Mouse (Mus musculus) left cerebral cortex, postnatal 25 days (tissue): ENCODE measurements around the gene Itga2. TPM values are rescaled to one million over a fixed set of nuclear protein-coding genes. Genes with fewer than 3 reads are reported as not detected.

Experiments
- DNase-seq, 2 experiments: peaks; one replicate each; pipeline ENCODE4 v3.0.0; 2022; ENCODE audit warnings: low spot score in 2 of 2, mixed read lengths in 1 of 2
- intact Hi-C: fragments of 180-260 bp; cut with DNase I; formaldehyde crosslinking; loops from one replicate; pipeline ENCODE4 v1.15.1; 2025
- total RNA-seq, 2 experiments: library from RNA; stranded (reverse); gene quantifications; 2 replicates each; pipeline ENCODE4 v1.2.3; 2021

The Itga2 gene
- total RNA-seq, 2 experiments from 2014 or later: 0.05 to 0.07 TPM

DNA sequence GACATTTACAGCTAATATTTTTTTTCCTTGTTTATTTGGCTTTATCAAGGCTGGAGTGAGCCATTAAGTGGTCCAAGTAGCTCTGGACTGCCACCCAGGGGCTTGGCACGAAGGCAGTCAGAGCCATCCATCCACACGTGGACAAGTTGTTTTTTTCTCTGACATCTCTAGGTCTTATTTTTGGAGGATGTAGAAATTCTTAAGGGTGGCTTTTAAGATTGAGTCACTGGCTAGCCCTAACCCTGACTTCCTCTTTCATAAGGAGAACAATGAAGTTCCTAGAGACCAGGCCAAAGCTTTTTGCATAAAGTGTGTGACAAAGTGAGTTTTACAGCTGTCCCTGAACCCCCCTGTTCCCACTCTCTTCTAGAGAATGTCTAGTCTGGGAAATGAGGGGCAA lies 97.3 kb downstream of the Itga2 start:
- intact Hi-C loops: no loop called here
- no peak for DNase-seq

DNA sequence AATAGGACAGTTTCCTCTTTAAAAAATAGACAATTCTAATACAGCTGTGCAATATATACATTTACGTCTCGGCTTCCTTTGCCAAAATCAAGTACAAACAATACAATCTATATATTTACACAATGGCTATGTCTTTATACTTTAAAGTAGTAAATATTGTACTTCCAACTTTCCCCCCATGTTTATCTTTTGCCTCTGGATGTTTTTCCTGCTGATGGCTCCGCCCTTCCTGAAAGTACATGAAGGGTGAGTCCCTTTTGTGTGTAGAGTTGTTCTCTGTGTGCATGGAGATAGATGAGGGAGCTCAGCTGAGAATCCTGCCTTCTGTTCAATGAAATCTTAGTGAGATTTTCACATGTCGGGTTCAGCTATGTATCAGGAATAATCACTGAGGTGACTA lies 98.5 kb downstream of the Itga2 start:
- intact Hi-C loops: no loop called here
- no peak for DNase-seq

DNA sequence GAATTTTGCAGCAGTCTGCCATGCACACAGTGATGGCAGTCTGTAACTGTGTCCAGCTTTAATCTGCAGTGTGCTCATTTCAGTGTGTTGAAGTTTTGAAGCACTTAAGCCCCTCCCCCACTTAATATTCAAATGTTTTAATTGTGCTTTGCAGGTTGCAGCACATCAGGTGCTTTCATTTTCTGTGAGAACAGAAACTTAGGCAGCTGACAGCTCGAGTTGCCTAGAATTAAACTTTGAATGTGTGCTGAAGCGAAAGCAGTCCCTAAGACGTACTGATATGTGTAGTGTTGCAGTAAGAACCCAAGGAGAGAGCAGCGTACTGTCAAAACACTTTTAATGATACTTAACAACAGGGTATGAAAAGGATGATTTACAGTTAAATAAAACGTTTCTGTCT lies 99.1 kb downstream of the Itga2 start:
- intact Hi-C loops: no loop called here
- DNase-seq: no peak

DNA sequence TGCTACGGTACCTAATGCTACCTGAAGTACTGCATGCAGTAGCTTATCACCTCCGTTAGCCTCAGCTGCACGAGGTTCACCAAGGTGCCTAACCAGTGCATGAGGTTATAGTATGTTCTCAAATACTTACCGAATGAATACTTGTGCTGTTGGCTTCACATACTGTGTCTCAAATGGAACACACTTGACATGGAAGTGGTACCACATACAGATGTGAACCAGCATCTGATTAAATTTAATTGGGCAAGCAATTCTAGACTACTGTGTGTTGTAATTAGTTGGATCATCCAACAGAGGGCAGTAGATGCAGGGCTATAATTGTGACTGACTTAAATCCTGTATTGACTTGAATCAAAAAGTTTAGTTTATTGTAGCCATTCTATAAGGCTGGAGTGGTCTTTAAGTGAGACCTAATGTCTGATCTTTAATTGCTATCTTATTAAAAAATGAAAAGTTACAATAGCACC lies 100.5 kb downstream of the Itga2 start:
- peak in 1 of 2 experiments; percentile 16 for DNase-seq
- intact Hi-C loops: loop anchor here (1.0 kb wide), 1 partner anchor 133 kb away; no protein-coding TSS in a partner anchor

DNA sequence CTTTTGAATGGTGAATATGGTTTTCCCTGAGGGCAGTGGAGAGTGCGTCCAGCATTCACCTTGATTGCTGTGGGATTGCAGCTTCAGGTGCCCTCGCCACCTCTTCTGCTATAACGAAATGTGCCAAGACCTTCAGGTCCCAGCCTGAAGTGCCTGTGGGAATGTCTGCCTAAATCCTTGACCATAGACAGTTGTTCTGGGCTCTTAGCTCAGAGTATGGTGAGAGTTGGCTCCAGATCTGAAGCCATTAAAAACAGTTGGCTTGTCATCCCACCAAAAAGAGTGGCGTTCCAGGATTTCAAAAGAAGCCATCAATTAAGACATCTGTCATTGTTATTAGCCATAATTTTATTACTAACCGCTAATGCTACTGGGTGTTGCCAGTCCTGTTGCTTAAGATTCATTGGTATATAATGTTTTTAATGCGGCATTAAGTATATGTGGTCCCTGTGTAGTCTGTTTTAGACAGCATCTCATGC lies 106.5 kb downstream of the Itga2 start:
- DNase-seq: no peak
- intact Hi-C loops: no loop called here

DNA sequence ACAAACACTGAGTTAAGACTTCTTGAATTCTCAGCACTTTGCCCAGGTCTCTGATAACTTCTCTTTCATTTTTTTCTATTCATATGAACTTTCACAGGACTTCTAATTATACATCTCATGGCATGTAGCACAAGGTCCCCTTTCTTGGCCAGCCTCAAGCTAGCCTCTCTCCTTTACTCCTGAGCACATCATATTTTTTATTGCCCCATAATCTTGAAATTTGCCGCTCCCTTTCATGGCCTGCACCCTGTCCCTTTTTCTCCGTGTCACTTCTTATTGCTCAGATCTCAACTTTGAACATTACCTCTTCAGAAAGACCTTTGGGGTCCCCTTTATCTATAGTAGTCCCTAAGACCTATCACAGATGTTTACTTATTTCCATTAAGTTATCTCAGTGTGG lies 109.0 kb downstream of the Itga2 start:
- intact Hi-C loops: no loop called here
- DNase-seq: no peak

DNA sequence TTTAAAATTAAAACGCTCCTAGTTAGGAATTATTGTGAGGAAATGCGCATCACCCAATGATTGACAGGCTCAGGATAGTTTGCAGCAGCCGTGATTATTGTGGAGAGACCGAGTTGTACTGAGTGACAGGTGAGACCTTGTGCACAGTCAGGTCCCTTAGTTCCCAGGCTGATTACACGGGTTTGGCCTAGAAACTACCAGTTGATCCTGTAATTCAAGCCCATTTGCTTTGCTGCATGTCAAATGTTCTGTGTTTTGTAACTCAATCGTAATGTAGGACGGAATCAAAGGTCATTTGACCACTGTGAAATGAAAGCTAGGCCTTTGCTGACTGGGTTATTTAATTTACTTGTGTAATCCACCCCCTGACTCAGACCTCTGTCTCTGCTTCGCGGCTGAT lies 113.4 kb downstream of the Itga2 start:
- DNase-seq: peak; percentile 9 to 23
- intact Hi-C loops: no loop called here

DNA sequence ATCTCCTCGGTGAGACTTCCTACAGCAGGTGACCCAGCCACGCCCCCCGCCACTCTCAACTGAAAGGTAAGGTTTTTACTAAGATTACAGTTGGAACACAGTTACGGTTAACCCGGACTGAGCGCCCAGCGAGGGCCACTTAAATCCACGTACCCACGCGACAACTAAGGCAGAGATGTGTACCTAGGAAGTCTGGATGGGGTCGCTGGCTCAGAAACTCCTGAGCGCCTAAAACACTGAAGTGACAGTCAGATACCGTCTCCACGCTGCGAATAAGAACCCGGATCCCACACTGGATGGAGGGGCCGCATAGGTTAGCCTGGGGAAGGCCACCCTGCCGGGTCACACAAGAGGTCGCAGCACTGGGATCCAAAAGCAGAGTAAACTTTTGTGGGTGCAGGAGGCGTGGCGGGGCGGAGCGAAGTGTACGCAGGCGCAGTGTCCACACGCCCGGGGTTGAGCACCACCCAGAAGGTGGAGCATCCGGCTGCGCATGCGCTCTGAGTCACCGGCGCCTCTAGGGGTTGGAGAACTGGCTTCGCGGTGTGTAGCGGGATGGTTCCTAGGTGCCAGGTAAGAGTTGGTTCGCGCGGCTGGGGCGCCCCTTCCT lies 114.0 kb downstream of the Itga2 start, which contains the start of gene Mocs2:
TSS of gene Mocs2 (plus strand) at position 486 of the 610 bp plus-strand sequence.
- intact Hi-C loops: no loop called here
- peak; percentile 89 to 91 for DNase-seq

DNA sequence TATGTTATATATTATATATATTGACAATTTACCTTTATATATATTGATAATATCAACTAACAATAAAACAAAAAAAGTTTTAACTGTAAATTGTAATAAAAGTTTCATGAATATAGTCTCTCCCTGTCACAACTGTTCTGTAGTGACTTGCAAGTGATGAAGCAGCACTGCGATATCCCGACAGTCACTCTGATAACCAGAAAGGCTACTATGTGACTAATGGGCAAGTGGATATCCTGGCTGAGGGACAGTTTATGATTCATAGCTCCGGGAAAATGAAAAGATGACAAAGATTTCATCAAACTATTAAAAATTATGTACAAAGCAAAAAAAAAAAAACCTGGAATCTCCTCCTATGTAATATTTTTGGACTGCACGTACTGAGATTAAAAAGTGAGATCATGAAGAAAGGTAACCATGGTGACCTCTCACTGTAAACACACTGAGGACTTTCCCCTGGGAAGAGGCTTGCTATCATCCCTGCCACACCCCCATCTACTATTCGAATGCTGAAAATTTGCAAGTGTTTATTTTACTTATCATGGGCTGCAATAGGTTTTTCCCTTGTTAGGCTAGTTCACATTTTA lies 122.2 kb downstream of the Itga2 start:
- no peak for DNase-seq
- intact Hi-C loops: no loop called here

DNA sequence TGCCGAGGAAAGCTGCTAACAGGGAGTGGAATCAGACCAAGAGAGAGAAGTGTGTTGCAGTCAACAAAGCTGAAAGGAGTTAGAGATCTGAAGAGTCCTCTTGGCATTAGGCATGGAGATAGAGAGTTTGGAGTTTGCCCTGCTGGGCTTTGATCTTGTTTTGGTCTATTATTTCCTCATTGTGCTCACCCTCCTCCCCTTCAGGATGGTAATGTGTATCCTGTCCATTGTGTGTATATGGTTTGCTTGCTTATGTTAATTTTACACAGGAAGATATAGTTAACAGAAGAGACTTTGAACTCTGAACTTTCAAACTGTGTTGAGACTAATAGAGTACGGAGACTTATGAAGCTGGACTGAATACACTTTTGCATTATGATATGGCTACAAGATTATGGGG lies 128.9 kb downstream of the Itga2 start:
- no peak for DNase-seq
- intact Hi-C loops: no loop called here

DNA sequence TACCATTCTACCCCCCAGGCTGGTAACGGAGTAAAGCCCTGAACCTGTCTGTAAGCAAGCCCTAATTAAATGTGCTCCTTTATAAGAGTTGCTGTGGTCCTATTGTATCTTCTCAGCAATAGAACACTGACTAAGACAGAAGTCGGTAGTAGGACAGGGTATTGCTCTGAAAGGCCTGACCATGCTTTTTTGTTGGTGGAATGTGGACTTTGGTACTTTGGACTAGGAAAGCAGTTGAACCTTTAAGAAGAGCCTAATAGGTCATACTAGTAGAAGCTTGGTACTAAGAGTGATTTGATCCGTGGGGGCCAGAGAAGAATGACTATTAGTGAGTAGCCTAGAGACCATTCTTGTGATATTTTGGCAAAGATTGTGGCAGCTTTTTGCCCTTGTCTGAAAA lies 130.0 kb downstream of the Itga2 start:
- no peak for DNase-seq

DNA sequence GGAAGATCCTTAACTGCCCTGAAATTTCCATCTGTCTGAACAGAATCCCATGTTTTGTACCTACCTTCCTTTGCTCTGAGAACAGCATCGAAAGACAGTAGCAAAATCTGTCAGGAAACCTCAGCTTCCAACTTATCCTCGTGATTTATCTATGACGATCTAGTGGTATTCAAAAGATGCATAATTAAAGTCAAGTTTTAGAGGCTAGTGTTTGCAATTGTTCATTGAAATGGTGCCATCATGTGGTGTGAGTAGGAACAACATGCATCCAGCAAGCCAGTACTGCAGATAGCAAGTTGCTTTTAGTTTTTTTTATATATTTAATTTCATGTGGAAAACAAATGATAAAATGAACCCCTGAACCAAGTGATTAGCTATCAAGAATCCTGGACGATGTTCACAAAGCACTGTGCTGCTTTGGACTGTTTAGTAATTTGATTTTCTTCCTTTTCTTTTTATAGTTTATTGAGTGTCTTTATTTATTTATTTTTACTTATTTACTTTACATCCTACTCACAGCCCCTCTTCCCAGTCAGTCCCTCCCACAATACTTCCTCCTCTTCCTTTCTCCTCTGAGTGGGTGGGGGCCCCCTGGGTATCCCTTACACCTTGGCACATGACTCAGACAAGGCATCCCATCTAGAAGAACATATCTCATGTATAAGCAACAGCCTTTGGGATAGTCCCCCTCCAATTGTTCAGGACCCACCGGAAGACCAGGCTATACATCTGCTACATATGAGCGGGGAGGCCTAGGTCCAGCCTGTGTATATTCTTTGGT lies 138.5 kb downstream of the Itga2 start:
- intact Hi-C loops: loop anchor here (1.0 to 10.0 kb wide), 4 partner anchors 719 to 1099 kb away; no protein-coding TSS in a partner anchor
- DNase-seq: peak; percentile 76 to 84

More for the DNA sequence above, 130.0 kb downstream of the Itga2 start:
- intact Hi-C loops: no loop called here

DNA sequence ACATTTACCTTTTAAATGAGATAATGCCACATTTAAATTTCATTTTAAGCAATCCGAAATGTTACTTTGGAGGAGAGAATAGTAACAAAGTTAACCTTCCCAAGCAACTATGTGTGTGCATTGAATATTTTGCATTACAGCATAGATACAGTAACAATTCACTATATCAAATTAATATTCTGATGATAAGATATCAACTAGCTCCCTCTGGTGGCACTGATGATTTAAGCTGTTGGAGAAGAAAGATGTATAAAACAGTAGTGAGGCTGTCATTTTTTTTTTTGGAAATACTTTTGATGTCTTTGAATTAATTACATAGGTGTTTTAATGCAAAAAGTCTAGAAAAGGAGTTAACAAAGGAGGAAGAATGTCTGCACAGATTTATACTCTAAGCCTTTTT lies 140.4 kb downstream of the Itga2 start:
- peak in 1 of 2 experiments; percentile 17 for DNase-seq
- intact Hi-C loops: loop anchor here (10.0 kb wide), 2 partner anchors 717 to 1097 kb away; no protein-coding TSS in a partner anchor

Other genes with a start within 250 kb of the Itga2 start
- gene Mocs2, start 113.9 kb downstream of the Itga2 start, total RNA-seq: 100 to 1,000 TPM in 1 of 2 experiments, 10 to 100 TPM in 1; 77.0 to 122 TPM
- 10 to 100 TPM; 20.5 to 22.8 TPM for gene Pelo, start 158.1 kb upstream of the Itga2 start, total RNA-seq
- gene Gm49395, start 169.8 kb upstream of the Itga2 start, total RNA-seq: 1 to 10 TPM in 1 of 2 experiments, under 1 TPM in 1; 0.46 to 4.2 TPM
- 1 to 10 TPM; 6.6 to 7.3 TPM for gene Itga1, start 169.9 kb upstream of the Itga2 start, total RNA-seq